Mouse (Mus musculus): ENCODE measurements at regions not wholly inside any gene's neighbourhood (a gene's known extent, or its start where the extent isn't known, plus 50 kb on each side); places are given as distances from the start of the nearest gene placed in this dataset.

GRCm38 (mm10) chr11:22603397-22603796 lies 91.5 kb downstream of the Tmem17 start:
- H3K27ac ChIP-seq, result no peak overlapping the region
- H3K79me2 ChIP-seq (ENCODE audit: inconsistent target), result no peaks in the 10 kb centered on the region
- H3K4me3 ChIP-seq (ENCODE audit: inconsistent target), result no peak overlapping the region
- WGBS (ENCODE audit: missing documents), result 94% methylated on average over 1 of the region's 1 CpGs
- H3K36me3 ChIP-seq (ENCODE audit: inconsistent target), result no peaks in the 10 kb centered on the region

DNA sequence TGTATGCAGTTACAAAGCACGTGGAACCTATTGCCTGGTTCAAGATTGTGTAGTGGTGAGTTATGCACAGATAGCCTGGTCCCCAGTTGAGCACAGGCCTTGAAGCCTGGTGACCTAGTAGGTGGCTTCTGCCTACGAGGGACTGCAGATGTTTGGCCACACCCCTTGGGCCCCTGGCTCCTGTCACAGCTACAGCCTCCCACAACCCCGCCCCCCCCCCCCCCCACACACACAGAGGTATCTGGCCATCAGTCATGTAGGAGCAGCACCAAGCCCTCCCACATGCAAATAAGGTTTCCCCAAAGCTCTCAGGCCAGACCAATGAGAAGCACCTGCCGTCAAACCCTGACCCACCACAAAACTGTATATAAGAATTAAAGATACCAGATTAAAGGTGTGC lies 94.5 kb downstream of the Tmem17 start:
- Histone ChIP-seq H3K4me3 (ENCODE audit: inconsistent target) (no peak overlapping the region), H3K79me2 (ENCODE audit: inconsistent target) (no peaks in the 10 kb centered on the region)
- 94% methylated on average over 3 of the region's 4 CpGs for WGBS (ENCODE audit: missing documents)

GRCm38 (mm10) chr11:22607645-22608044 lies 95.8 kb downstream of the Tmem17 start:
- Histone ChIP-seq H3K27ac (no peak overlapping the region), H3K4me3 (ENCODE audit: inconsistent target) (no peak overlapping the region), H3K36me3 (ENCODE audit: inconsistent target) (no peaks in the 10 kb centered on the region), H3K79me2 (ENCODE audit: inconsistent target) (no peaks in the 10 kb centered on the region)
- 86% methylated on average over 5 of the region's 5 CpGs for WGBS (ENCODE audit: missing documents)

More for the DNA sequence above, 94.5 kb downstream of the Tmem17 start:
- H3K27ac ChIP-seq, result no peak overlapping the region
- H3K36me3 ChIP-seq (ENCODE audit: inconsistent target), result no peaks in the 10 kb centered on the region

DNA sequence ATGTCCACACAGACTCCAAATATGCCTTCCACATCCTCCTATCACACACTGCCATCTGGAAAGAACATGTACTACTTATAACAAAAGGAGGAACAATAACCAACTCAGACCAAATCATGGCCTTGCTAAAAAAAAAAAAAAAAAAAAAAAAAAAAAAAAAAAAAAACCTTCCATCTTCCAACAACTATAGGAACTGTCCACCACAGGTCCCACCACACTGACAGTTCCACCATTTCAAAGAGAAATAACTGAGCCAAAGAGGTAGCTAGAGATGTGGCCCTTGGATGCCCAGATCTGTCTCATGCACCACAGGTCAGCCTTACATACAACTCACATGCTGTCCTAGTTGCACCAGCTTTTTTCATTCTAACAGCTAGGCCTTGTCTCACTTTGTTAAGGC lies 97.1 kb downstream of the Tmem17 start:
- Histone ChIP-seq H3K4me3 (ENCODE audit: inconsistent target) (no peak overlapping the region), H3K36me3 (ENCODE audit: inconsistent target) (no peaks in the 10 kb centered on the region), H3K79me2 (ENCODE audit: inconsistent target) (no peaks in the 10 kb centered on the region), H3K27ac (no peak overlapping the region)

GRCm38 (mm10) chr11:22610433-22611101 lies 98.7 kb downstream of the Tmem17 start:
- H3K27ac ChIP-seq, result no peak overlapping the region
- no peaks in the 10 kb centered on the region for H3K79me2 ChIP-seq (ENCODE audit: inconsistent target)
- H3K36me3 ChIP-seq (ENCODE audit: inconsistent target), result no peaks in the 10 kb centered on the region
- WGBS (ENCODE audit: missing documents), result 45% methylated on average over 12 of the region's 12 CpGs
- no peak overlapping the region for H3K4me3 ChIP-seq (ENCODE audit: inconsistent target)

- no peaks in the 10 kb centered on the region for H3K79me2 ChIP-seq (ENCODE audit: inconsistent target)
- WGBS (ENCODE audit: missing documents), result 72% methylated on average over 6 of the region's 6 CpGs
- no peaks in the 10 kb centered on the region for H3K36me3 ChIP-seq (ENCODE audit: inconsistent target)
- no peak overlapping the region for H3K4me3 ChIP-seq (ENCODE audit: inconsistent target)
- no peak overlapping the region for H3K27ac ChIP-seq
Observed at GRCm38 (mm10) chr11:22611102-22611869, 99.4 kb downstream of the Tmem17 start.

DNA sequence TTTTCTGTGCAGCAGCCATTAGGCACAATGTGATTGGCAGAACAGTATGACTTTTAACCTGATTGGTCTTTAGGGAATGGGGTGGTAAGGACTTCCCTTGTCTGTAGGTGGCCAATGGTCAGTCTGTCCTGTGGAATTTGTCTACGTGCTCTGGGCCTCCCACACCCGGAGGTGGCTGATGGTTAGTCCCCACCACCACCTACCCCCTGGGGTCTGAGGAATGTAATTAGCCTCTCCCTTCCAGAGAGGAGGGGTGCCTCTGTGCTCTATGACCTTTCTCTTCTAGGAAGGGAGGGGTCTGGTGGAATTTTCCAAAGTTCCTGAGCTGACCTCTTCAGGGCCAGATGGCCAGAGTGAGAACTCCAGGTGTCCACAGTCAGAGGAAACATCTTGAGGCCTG lies 101.6 kb downstream of the Tmem17 start:
- 95% methylated on average over 2 of the region's 2 CpGs for WGBS (ENCODE audit: missing documents)
- H3K79me2 ChIP-seq (ENCODE audit: inconsistent target), result no peaks in the 10 kb centered on the region
- H3K4me3 ChIP-seq (ENCODE audit: inconsistent target), result no peak overlapping the region
- no peaks in the 10 kb centered on the region for H3K36me3 ChIP-seq (ENCODE audit: inconsistent target)
- no peak overlapping the region for H3K27ac ChIP-seq

GRCm38 (mm10) chr11:22617204-22617874 lies 105.5 kb downstream of the Tmem17 start:
- Histone ChIP-seq H3K36me3 (ENCODE audit: inconsistent target) (no peaks in the 10 kb centered on the region), H3K27ac (no peak overlapping the region), H3K4me3 (ENCODE audit: inconsistent target) (peak overlapping the region; percentile 16; the same call in 1 of the 2 replicates), H3K79me2 (ENCODE audit: inconsistent target) (no peaks in the 10 kb centered on the region)
- WGBS (ENCODE audit: missing documents), result 12% methylated on average over 21 of the region's 21 CpGs

GRCm38 (mm10) chr11:22620912-22621705 lies 109.2 kb downstream of the Tmem17 start:
- Histone ChIP-seq H3K27ac (no peak overlapping the region), H3K79me2 (ENCODE audit: inconsistent target) (no peaks in the 10 kb centered on the region), H3K36me3 (ENCODE audit: inconsistent target) (no peaks in the 10 kb centered on the region), H3K4me3 (ENCODE audit: inconsistent target) (no peak overlapping the region)
- 89% methylated on average over 8 of the region's 8 CpGs for WGBS (ENCODE audit: missing documents)

DNA sequence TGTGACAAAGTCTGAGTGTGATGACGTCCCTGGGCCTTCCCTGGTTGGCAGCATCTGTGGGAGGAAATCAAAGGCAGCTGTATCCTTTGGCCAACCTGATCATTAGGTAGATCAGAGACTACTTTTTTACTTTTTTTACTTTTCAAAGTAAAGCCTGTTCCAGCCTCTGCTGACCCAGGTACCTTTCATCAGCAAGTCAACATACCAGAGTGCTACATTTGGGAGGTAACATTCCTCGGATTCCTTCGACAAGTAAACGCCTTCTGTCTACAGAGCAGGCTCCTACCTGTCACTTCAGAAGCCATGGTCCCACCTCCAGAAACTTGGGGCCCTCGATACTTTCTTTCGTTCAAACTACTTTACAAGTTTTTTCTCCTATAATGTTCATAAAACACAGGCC lies 110.0 kb downstream of the Tmem17 start:
- WGBS (ENCODE audit: missing documents), result 96% methylated on average over 6 of the region's 6 CpGs
- Histone ChIP-seq H3K36me3 (ENCODE audit: inconsistent target) (no peaks in the 10 kb centered on the region), H3K27ac (no peak overlapping the region)

GRCm38 (mm10) chr11:22622496-22622997 lies 110.7 kb downstream of the Tmem17 start:
- Histone ChIP-seq H3K27ac (no peak overlapping the region), H3K4me3 (ENCODE audit: inconsistent target) (no peak overlapping the region), H3K36me3 (ENCODE audit: inconsistent target) (no peaks in the 10 kb centered on the region), H3K79me2 (ENCODE audit: inconsistent target) (no peaks in the 10 kb centered on the region)
- 37% methylated on average over 8 of the region's 8 CpGs for WGBS (ENCODE audit: missing documents)

More for the DNA sequence above, 110.0 kb downstream of the Tmem17 start:
- H3K4me3 ChIP-seq (ENCODE audit: inconsistent target), result no peak overlapping the region
- no peaks in the 10 kb centered on the region for H3K79me2 ChIP-seq (ENCODE audit: inconsistent target)

GRCm38 (mm10) chr11:22626407-22626806 lies 114.5 kb downstream of the Tmem17 start:
- no peaks in the 10 kb centered on the region for H3K36me3 ChIP-seq (ENCODE audit: inconsistent target)
- WGBS (ENCODE audit: missing documents), result 92% methylated on average over 1 of the region's 1 CpGs
- H3K4me3 ChIP-seq (ENCODE audit: inconsistent target), result no peak overlapping the region
- no peaks in the 10 kb centered on the region for H3K79me2 ChIP-seq (ENCODE audit: inconsistent target)
- no peak overlapping the region for H3K27ac ChIP-seq

- Histone ChIP-seq H3K36me3 (ENCODE audit: inconsistent target) (no peaks in the 10 kb centered on the region), H3K4me3 (ENCODE audit: inconsistent target) (no peak overlapping the region), H3K79me2 (ENCODE audit: inconsistent target) (no peaks in the 10 kb centered on the region), H3K27ac (no peak overlapping the region)
- 90% methylated on average over 3 of the region's 5 CpGs for WGBS (ENCODE audit: missing documents)
Observed at GRCm38 (mm10) chr11:22628497-22628896, 116.6 kb downstream of the Tmem17 start.

GRCm38 (mm10) chr11:22628979-22629378 lies 117.1 kb downstream of the Tmem17 start:
- no peak overlapping the region for H3K27ac ChIP-seq
- WGBS (ENCODE audit: missing documents), result 91% methylated on average over 5 of the region's 5 CpGs
- H3K36me3 ChIP-seq (ENCODE audit: inconsistent target), result no peaks in the 10 kb centered on the region
- no peaks in the 10 kb centered on the region for H3K79me2 ChIP-seq (ENCODE audit: inconsistent target)
- no peak overlapping the region for H3K4me3 ChIP-seq (ENCODE audit: inconsistent target)

All from macrophage (primary cell).